Comparison of ENCODE assay signal across 7 mouse cellular contexts in genomic region chr2:181379778-181380177, GRCm38 (mm10). TPM values are rescaled to one million over a fixed set of nuclear protein-coding genes. Genes with fewer than 3 reads are reported as not detected.
DNase-seq lines count a peak whose midpoint lies in the region; ATAC-seq and TF ChIP-seq lines count a peak whose summit lies in the region.

Gene Lime1, plus strand, starts transcription at chr2:181380078.

- no peak within 1 kb of the TSS for H3K27ac ChIP-seq in embryonic facial prominence, embryonic 11.5 days (replicated peaks; ENCODE audit: low read depth, low read length)
- no peak within 1 kb of the TSS for H3K27ac ChIP-seq in hindbrain, embryonic 14.5 days
- H3K27ac ChIP-seq in midbrain, embryonic 11.5 days (ENCODE audit: low read depth, low read length) = no peak within 1 kb of the TSS

- H3K27me3 ChIP-seq in embryonic facial prominence, embryonic 11.5 days (ENCODE audit: control insufficient read depth, insufficient read depth, low read length) = no peaks in the 10 kb centered on the region
- no peaks in the 10 kb centered on the region for H3K27me3 ChIP-seq in hindbrain, embryonic 14.5 days (ENCODE audit: control insufficient read depth, insufficient read depth, low read length)
- no peaks in the 10 kb centered on the region for H3K27me3 ChIP-seq in midbrain, embryonic 11.5 days (ENCODE audit: control insufficient read depth, insufficient read depth, low read length)

- H3K9ac ChIP-seq in embryonic facial prominence, embryonic 11.5 days (replicated peaks; ENCODE audit: low read length) = no peak within 1 kb of the TSS
- H3K9ac ChIP-seq in hindbrain, embryonic 14.5 days = no peak within 1 kb of the TSS
- H3K9ac ChIP-seq in midbrain, embryonic 11.5 days (ENCODE audit: low read length) = no peak within 1 kb of the TSS

- H3K4me2 ChIP-seq in embryonic facial prominence, embryonic 11.5 days (ENCODE audit: low read depth, low read length) = no peak within 1 kb of the TSS
- no peak within 1 kb of the TSS for H3K4me2 ChIP-seq in hindbrain, embryonic 14.5 days (replicated peaks)
- no peak within 1 kb of the TSS for H3K4me2 ChIP-seq in midbrain, embryonic 11.5 days

- no peak for DNase-seq in lung, adult 2 months
- no peak for DNase-seq in lung, adult 18-20 months
- no peak for DNase-seq in embryonic facial prominence, embryonic 11.5 days (ENCODE audit: low spot score)
- no peak for DNase-seq in hindbrain, embryonic 14.5 days (ENCODE audit: low spot score)
- DNase-seq in midbrain, embryonic 11.5 days (ENCODE audit: low spot score, missing footprints) = no peak
- no peak for DNase-seq in thymus, adult 18-20 months
- DNase-seq in cerebellum, postnatal 14 days = no peak

- H3K4me3 ChIP-seq in lung, adult 2 months (replicated peaks; ENCODE audit: extremely low read depth, low read depth, low read length) = no peak within 1 kb of the TSS
- H3K4me3 ChIP-seq in embryonic facial prominence, embryonic 11.5 days (ENCODE audit: low read depth, low read length) = no peak within 1 kb of the TSS
- H3K4me3 ChIP-seq in hindbrain, embryonic 14.5 days (replicated peaks; ENCODE audit: low read length) = no peak within 1 kb of the TSS
- H3K4me3 ChIP-seq in midbrain, embryonic 11.5 days (ENCODE audit: low read depth, low read length) = no peak within 1 kb of the TSS

- H3K4me1 ChIP-seq in lung, adult 2 months (ENCODE audit: control insufficient read depth, insufficient read depth, low read length) = peaks cover 3% of the 10 kb centered on the region; the same call in 1 of the 2 replicates
- no peaks in the 10 kb centered on the region for H3K4me1 ChIP-seq in embryonic facial prominence, embryonic 11.5 days (ENCODE audit: control insufficient read depth, insufficient read depth, low read length)
- H3K4me1 ChIP-seq in hindbrain, embryonic 14.5 days (replicated peaks; ENCODE audit: control insufficient read depth, insufficient read depth, low read length) = no peaks in the 10 kb centered on the region
- no peaks in the 10 kb centered on the region for H3K4me1 ChIP-seq in midbrain, embryonic 11.5 days (ENCODE audit: control insufficient read depth, insufficient read depth, low read length)

- TF ChIP-seq CTCF in lung, adult 2 months (IDR thresholded peaks at IDR 0.05; ENCODE audit: insufficient read depth, low read length) = no peak

- H3K36me3 ChIP-seq in embryonic facial prominence, embryonic 11.5 days (replicated peaks; ENCODE audit: control insufficient read depth, insufficient read depth, low read depth, low read length) = peaks cover 4% of the 10 kb centered on the region
- peaks cover 60% of the 10 kb centered on the region for H3K36me3 ChIP-seq in hindbrain, embryonic 14.5 days (replicated peaks; ENCODE audit: control insufficient read depth, insufficient read depth)
- peaks cover 16% of the 10 kb centered on the region for H3K36me3 ChIP-seq in midbrain, embryonic 11.5 days (ENCODE audit: control insufficient read depth, insufficient read depth, low read length)

- no peak for ATAC-seq in embryonic facial prominence, embryonic 11.5 days (replicated peaks; ENCODE audit: insufficient number of reproducible peaks, low FRiP score, low TSS enrichment, low read depth)
- ATAC-seq in hindbrain, embryonic 14.5 days (ENCODE audit: low FRiP score) = no peak
- ATAC-seq in midbrain, embryonic 11.5 days (ENCODE audit: low FRiP score) = no peak

- H3K9me3 ChIP-seq in embryonic facial prominence, embryonic 11.5 days (replicated peaks; ENCODE audit: control insufficient read depth, low read length) = no peaks in the 10 kb centered on the region
- no peaks in the 10 kb centered on the region for H3K9me3 ChIP-seq in hindbrain, embryonic 14.5 days (ENCODE audit: control insufficient read depth, low read length)
- no peaks in the 10 kb centered on the region for H3K9me3 ChIP-seq in midbrain, embryonic 11.5 days (ENCODE audit: control insufficient read depth, low read length)

- 95% methylated on average over 12 of the region's 12 CpGs for WGBS in lung, adult 2 months
- WGBS in embryonic facial prominence, embryonic 11.5 days = 92% methylated on average over 12 of the region's 12 CpGs
- WGBS in hindbrain, embryonic 14.5 days = 92% methylated on average over 12 of the region's 12 CpGs
- WGBS in midbrain, embryonic 11.5 days = 94% methylated on average over 12 of the region's 12 CpGs

- no peak for TF ChIP-seq POLR2A in lung, adult 2 months (IDR thresholded peaks at IDR 0.05; ENCODE audit: borderline replicate concordance, extremely low read depth, low read depth, low read length)

RNA-seq across cellular contexts. Expression of gene Lime1, which starts in this region (rescaled TPM):
- polyA plus RNA-seq in lung, adult 2 months (2012; rRNA removed) = 60.5 and 89.8 TPM in 2 replicates
- polyA plus RNA-seq in embryonic facial prominence, embryonic 11.5 days (2014; fragmentation: Nextera tagmentation; extraction: Ambion mirVana) = 15.2 and 18.5 TPM in 2 replicates
- polyA plus RNA-seq in hindbrain, embryonic 14.5 days (2014; fragmentation: Nextera tagmentation; extraction: Ambion mirVana) = 39.7 and 47.4 TPM in 2 replicates
- 19.7 TPM in 2 replicates for polyA plus RNA-seq in midbrain, embryonic 11.5 days (2014; fragmentation: Nextera tagmentation; extraction: Ambion mirVana)
